Mouse (Mus musculus) layer of hippocampus, adult 9-11 months (tissue): ENCODE results near the gene Nfatc2ip.

Experiments
- DNase-seq: peaks from one replicate; pipeline ENCODE4 v3.0.0; 2022

Gene Nfatc2ip

DNA sequence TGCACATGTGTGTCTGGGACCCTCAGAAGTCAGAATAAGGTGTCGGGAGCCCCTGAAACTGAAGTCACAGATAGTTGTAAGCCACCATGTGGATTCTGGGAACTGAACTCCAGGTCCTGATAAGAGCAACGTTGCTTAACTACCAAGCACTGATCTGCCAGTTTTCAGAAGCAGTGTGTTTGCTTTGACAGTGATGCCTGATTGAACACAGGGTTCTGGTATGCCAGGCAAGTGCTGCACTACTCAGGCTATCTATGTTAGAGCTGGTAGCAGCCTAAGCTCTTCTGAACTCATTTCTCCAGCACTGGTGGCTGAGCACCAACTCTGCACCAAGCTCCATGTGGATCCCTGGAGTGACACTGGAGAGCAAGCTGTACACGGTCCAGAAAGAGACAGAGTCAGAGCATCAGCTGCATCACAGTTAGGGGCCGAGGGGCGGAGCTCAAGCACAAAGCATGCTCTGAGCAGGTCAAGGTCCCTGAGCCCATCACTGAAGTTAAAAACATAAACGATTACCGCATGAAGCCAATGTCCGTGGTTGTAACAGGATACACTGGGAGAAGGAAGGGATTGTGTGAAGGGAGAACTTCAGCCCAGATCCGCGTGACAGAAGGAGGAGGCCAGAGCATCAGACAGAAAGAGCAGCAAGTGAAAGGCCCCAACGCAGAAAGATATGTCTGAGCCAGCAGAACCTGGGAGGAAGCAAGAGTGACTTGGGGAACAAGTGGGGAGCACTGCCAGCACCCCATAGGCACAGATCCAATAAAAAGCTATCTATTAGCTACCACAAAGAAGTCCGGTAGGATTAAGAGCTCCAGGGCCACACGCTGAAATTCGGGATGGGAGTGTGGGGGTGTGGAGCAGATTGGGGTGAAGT lies 41.6 kb downstream of the Nfatc2ip start:
- no peak for DNase-seq

DNA sequence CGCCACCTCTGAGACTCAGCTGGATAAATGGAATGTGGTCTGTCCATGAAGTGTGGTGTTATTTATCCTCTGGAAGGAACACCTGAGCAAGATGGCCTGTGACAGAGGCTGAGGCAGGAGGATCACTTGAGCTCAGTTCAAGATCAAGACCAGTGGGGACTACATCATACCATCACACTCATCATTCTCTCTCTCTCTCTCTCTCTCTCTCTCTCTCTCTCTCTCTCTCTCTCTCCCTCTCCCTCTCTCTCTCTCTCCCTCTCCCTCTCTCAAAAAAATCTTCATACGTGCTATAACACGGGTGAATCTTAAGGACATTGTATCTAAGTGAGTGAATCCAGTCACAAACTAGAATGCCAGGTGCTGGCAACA lies 42.6 kb downstream of the Nfatc2ip start:
- no peak for DNase-seq

DNA sequence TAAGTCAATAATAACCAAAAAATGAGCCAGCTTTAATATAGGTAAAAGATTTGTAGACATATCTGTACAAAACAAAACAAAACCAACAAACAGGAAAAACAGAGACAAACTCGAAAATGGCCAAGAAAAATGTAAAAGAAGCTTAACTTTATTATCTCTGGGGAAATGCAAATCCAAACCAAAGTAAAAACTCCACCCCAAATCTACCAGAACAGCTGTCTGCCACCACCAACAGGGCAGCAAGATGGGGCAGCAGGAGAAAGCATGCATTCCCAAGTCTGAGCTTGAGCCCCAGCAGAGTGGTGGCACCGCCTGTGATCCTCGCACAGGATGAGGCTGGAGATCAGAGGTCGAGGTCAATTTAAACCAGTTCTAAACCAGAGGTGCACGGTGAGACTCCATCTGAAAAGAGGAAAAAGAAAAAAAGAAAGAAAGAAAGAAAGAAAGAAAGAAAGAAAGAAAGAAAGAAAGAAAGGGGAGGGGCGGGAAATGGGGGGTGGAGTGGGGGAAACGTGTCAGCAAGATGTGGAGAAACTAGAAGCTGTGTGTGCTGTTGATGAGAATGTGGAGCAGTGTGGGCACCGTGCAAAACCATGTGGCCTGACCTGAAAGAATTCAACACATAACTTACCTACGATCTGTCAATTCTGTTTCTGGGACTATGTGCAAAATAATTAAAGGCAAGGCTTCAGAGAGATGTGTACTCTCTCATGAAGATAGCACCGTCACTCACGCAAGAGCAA lies 43.1 kb downstream of the Nfatc2ip start:
- no peak for DNase-seq

DNA sequence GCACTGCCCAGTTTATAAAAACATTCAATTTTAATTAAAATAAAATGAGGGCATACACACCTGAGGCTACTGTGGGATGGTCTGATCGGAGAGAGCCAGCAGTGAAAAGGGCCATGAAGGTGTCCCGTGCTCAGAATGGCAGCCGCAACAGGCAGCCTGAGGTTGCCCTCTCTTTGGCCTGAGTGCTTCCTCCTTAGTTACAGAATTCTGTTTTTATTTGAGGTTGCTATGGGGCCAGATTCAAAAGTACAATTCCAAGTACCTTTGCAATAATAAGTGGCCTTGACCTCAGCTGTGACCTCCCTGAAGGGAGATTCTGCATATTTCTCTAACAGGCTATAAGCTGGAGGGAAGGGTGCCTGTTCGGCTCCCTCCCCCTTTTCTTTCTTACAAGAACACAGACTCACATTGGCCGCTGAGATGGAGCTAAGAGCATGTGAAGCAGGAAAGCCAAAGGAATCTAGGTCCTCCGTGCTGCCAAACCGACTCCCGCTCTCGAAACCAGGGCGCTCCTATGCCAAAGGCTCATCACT lies 45.1 kb downstream of the Nfatc2ip start:
- DNase-seq, result no peak

DNA sequence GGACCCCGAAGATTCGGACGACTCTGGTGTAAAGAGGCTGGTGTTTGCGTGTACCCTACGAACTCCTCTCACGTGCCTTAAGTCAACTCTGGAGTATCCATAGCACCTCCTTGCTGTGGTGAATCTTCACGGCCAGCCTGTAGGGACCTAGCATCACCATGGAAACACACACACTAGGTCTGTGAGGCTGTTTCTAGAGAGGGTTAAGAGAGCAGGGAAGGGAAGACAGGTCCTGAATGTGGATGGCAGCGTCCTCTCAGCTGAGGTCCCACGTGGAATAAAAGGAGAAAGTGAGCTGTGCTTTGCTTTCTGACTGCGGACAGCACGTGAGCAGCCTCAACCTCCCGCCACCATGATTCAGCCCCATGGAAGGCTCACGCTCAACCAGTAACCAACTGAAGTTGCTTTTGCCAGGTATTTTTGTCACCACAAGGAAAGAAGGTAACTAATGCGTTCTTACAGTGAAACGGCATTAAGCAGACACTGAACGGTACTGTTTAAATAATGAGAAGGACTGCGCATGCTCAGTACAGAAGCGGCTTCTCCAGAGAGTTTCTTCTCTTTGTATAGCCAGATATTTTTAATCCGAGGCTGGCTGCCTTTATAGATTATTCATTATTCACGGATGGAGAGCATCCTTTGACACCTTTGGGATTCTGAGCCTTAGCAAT lies 45.7 kb downstream of the Nfatc2ip start:
- no peak for DNase-seq

DNA sequence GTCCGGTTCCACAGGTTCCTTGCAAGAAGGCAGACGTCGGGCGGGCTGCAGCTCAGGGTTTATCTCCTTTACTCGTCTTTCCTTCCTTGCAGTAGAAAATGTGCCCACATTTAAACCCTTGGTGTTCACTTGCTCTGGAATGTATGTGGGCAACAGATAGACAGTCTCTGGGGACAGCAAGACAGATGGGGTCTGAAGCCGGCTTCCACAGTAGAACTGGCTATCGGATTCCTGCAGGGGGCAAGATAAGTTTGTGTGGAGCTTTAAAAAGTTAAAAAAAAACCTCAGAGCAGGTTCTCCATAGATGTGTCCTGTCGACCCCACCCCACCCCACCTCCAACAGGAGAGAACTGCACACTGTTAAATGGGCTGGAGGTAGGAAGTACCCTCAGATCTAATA lies 48.2 kb downstream of the Nfatc2ip start:
- no peak for DNase-seq

DNA sequence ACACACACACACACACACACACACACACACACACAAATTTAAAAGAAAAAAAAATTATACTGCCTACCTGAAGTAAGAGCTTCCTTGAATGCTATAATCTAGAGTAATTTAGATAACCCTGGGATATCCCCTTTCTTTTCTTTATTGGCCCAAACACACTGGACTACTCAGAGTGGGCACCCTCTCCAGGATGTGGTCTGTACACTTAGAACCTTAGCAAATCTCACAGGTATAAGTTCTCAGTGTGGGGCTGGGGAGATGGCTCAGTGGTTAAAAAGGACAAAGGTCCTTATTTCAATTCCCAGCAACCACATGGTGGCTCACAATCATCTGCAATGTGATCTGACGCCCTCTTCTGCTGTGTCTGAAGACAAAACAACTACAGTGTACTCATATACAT lies 49.4 kb downstream of the Nfatc2ip start:
- DNase-seq, result no peak

DNA sequence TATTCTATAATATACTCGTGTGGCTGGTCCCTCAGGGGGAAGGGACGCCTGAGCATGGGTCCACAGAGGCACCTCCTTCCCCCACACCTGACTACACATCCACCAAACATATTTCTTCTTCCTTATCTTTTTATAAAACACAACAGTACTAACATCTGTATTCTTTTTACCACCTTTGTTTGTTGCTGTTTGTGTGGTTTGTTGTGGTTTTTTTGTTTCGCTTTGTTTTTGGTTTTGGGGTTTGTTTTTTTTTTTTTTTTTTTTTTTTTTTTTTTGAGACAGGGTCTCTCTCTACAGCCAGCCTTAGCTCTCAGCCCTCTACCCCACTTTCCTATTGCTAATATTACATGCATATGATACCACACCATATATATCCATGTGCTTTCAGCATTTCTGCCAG lies 50.6 kb downstream of the Nfatc2ip start:
- DNase-seq, result no peak

DNA sequence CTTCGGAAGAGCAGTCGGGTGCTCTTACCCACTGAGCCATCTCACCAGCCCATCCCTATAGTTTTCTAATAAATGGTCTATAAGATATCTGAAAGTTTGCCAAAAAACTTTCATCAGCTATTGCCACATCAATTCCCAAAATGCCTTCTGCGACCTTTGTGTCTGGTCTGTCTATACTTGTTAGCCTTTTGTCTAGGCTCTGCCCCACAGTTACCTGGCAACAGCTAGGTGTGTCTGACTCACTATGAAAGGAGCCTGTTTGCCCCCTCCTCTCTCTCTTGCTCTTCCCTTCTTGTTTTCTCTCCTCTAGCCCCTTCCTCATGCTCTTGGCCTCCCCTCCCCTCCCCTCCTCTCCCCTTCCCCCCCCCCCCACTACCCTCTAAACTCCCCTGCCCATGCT lies 51.0 kb downstream of the Nfatc2ip start:
- no peak for DNase-seq

DNA sequence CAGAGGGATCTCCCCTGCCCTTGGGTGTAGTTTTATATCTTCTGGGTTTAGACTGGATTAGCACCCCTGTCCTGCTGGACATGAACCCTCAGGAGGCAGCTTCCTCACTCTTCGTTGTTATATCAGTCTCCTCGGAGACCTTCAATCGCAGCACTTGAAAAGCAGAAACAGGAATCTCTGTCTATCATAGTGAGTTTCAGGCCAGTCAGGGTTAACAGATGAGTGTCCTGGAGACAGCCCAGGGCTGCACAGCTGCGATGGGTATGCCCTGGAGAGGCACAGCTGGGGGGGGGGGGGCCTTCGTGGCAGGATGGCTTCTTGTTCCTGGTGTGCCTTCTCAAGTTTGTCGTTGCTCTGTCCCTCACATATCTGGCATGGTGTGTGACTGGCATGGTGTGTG lies 55.6 kb downstream of the Nfatc2ip start:
- no peak for DNase-seq

DNA sequence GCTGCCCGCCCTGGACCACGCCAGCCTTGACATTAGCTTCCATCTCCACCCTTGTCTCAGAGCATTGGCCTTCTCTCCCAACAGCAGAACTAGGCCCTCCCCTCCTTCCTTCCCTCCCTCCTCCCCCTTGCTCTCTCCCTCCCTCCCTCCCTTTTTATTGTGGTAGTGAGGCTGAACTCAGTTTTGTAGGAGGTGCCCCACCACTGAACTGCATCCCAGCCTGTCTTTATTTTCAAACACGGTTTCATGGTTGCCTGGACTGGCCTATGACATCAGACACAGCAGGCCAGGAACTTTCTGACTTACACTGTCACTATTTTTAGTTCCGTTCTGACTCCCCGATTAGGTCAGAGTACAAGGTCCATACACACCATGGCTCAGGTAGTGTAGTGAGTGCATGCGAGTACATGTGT lies 56.3 kb downstream of the Nfatc2ip start:
- DNase-seq, result no peak

DNA sequence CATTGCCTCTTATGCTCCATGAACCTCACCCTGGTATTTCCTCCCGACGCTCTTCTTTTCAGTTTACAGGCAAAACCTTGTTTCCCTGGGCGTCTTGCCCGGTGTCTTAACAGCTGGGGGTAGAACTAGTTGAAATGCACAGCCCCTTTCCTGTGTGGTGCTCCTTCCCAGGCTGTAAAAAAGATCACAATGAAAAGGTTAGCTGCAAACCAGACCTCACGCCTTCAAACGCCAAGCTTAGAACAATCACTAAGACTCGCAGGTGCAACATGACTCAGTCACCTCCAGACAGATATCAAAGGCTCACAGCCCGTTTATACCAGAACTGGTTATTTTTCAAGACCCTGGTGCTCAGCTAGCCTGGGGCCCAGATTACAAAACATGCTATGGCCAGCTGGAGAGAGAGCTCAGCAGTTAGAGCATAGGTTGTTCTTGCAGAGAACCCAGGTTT lies 57.0 kb downstream of the Nfatc2ip start:
- DNase-seq, result no peak

DNA sequence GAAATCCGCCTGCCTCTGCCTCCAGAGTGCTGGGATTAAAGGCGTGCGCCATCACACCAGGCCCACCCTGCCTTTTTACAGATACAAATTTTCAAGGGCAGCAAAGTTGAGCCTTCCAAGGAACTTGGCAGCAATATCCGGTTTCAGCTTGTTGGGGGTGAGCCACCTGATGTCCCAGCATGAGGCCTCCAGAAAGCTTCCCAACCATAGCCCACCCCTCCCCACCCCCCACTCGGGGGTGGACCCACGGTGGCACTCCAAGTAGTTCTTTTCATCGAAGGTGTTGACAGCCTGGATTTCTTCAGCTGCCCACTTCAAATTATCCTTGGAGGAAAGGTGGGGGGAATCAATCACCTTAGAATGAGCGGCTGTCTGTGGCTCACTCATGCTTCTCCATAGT lies 57.6 kb downstream of the Nfatc2ip start:
- DNase-seq, result no peak

DNA sequence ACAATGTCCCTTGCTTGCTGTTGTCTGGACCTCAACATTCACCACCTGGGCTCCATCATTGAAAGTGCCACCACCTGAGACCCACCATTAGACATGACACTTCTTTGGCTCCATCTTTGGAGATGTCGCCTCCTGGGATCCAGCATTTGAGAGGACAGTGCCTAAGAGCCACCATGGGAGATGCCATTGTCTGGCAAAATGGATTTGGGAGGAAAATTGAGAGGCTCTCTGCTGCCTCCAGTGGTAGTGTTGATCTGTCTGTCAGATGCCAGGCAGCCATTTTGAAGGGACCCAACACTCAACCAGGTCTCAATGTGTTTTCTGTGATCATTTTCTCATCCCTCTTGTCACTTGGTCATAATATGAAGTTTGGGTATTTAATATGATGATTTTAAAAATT lies 61.0 kb downstream of the Nfatc2ip start:
- no peak for DNase-seq
